Mouse (Mus musculus) spleen, postnatal 4 days (tissue): Measurements from ENCODE around the gene Vmn2r33.
"Not testable (repeated sequence)": the region's sequence is repeated elsewhere in the genome, so short reads cannot be mapped to it uniquely, and the experiment has no call there.

ENCODE experiments used
- DNase-seq, 2 experiments: peaks; one replicate each; pipeline ENCODE4 v3.0.0; 2022; ENCODE audit warnings: low spot score in 2 of 2

Vmn2r33 gene

GRCm38 (mm10) chr7:7566686-7567085, at the start of gene Vmn2r33:
TSS of gene Vmn2r33 (minus strand) at chr7:7566786.
- DNase-seq: not testable (repeated sequence)
